Mouse (Mus musculus) heart, embryonic 11.5 days (tissue): Measurements from ENCODE around the gene Hand1. TPM values are rescaled to one million over a fixed set of nuclear protein-coding genes. Genes with fewer than 3 reads are reported as not detected.
A peak's percentile ranks its signal among the peaks of the same experiment; 100 is the strongest.

Source experiments
- ATAC-seq: fragments of 200-750 bp; cut with Nextera tagmentation; replicated peaks from 2 replicates; pipeline ENCODE4 v1.8.0; 2017; ENCODE audit warnings: moderate library complexity; ENCODE audit not compliant: insufficient number of reproducible peaks, low FRiP score, low TSS enrichment
- H3K27ac ChIP-seq: fragments of 300-500 bp; sonication (generic); 2 replicates; pipeline ENCODE4 v1.5.1; 2014; ENCODE audit warnings: mild to moderate bottlenecking, low read depth, low read length
- H3K27me3 ChIP-seq: fragments of 300-500 bp; sonication (generic); 2 replicates; pipeline ENCODE4 v1.6.1; 2014; ENCODE audit warnings: mild to moderate bottlenecking, low read length, mixed read lengths; ENCODE audit not compliant: control insufficient read depth, insufficient read depth
- H3K36me3 ChIP-seq: fragments of 300-500 bp; sonication (generic); 2 replicates; pipeline ENCODE4 v1.6.1; 2014; ENCODE audit warnings: mild to moderate bottlenecking, low read length, moderate library complexity, mixed read lengths; ENCODE audit not compliant: control insufficient read depth, insufficient read depth
- H3K4me1 ChIP-seq: fragments of 300-500 bp; sonication (generic); 2 replicates; pipeline ENCODE4 v1.6.1; 2014; ENCODE audit warnings: low read length; ENCODE audit not compliant: control insufficient read depth, insufficient read depth
- H3K4me2 ChIP-seq: fragments of 300-500 bp; sonication (generic); 2 replicates; pipeline ENCODE4 v1.6.1; 2014; ENCODE audit warnings: mild to moderate bottlenecking, moderate library complexity
- H3K4me3 ChIP-seq: fragments of 300-500 bp; sonication (generic); 2 replicates; pipeline ENCODE4 v1.5.1; 2014; ENCODE audit warnings: low read depth, low read length
- H3K9ac ChIP-seq: fragments of 300-500 bp; sonication (generic); 2 replicates; pipeline ENCODE4 v1.6.1; 2014; ENCODE audit warnings: mild to moderate bottlenecking, low read depth, low read length, moderate library complexity
- H3K9me3 ChIP-seq: fragments of 300-500 bp; sonication (generic); replicated peaks from 2 replicates; pipeline ENCODE4 v1.6.1; 2016; ENCODE audit warnings: low read length; ENCODE audit not compliant: control insufficient read depth
- WGBS: fragments of 180-500 bp; shearing (Covaris S2); extraction: QIAGEN DNeasy Blood & Tissue Kit; methylation state at CpG from one replicate; pipeline ENCODE4 v1.1.7; 2014; ENCODE audit not compliant: insufficient replicate concordance; 5-methylcytosine and 5-hydroxymethylcytosine counted together
- polyA plus RNA-seq: library from polyadenylated mRNA; unstranded; fragments of >200 nt; fragmentation: Nextera tagmentation; extraction: Ambion mirVana; gene quantifications from 2 replicates; pipeline ENCODE4 v1.2.1, GENCODE M21; 2014

Gene Hand1
- polyA plus RNA-seq, 1 experiment from 2014 or later: 61.9 TPM

DNA sequence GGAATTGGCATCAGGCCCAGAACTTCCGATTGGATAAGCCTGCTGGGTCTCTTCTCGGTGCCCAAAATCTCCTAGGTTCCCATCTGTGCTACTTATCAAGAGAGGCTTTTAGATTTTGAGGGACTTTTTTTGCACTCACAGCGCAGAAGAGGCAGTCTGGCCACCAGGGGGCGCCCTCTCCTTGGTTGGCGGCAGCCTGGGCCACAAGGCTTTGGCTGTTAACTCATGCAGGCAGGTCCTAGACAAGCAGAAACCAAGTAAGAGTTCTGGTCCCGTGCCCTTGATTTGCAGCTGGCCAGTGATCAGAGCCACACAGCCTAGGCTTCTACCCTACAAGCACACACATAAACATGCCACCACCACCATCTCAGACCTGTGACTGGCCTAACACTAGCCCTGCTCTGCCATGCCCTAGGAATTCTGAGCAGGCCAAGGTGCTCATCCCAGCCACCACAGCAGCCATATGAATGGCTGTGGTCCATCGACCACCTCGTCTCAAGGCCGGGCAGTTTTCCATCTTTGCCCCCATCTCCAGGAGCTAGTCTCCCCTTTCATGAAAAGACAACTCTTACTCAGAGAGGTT, 12.5 kb downstream of the Hand1 start:
- Histone ChIP-seq H3K4me1 (peaks cover 6% of the 10 kb centered on the region), H3K36me3 (no peaks in the 10 kb centered on the region), H3K27ac (peak overlapping the region; percentile 35; the same call in 1 of the 2 replicates), H3K4me3 (no peak overlapping the region), H3K9ac (no peak overlapping the region), H3K27me3 (no peaks in the 10 kb centered on the region), H3K9me3 (no peaks in the 10 kb centered on the region), H3K4me2 (no peak overlapping the region)
- WGBS: 30% methylated on average over 9 of the region's 9 CpGs
- ATAC-seq: peak; percentile 55; the same call in 1 of the 2 replicates

DNA sequence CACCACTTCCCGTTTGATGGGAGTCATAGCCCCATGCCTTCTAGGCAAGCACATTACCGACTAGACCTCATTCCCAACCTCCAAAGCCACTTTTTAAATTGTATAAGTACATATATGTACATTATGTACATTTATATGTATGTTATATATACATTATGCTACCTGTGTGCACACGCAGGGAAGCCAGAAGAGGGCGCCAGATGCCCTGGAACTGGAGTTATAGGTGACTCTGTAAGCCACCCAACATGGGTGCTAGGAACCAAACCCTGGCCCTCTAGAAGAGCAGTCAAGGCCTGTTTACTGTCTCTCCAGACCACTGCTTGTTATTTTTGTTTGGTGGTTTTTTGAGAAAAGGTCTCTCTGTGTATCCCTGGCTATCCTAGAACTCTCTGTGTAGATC, 14.4 kb downstream of the Hand1 start:
- Histone ChIP-seq H3K27me3 (no peaks in the 10 kb centered on the region), H3K9me3 (no peaks in the 10 kb centered on the region), H3K9ac (no peak overlapping the region), H3K4me2 (no peak overlapping the region), H3K4me3 (no peak overlapping the region), H3K36me3 (no peaks in the 10 kb centered on the region), H3K4me1 (peaks cover 6% of the 10 kb centered on the region), H3K27ac (no peak overlapping the region)
- WGBS: 82% methylated on average over 4 of the region's 4 CpGs
- no peak for ATAC-seq

- Histone ChIP-seq H3K4me1 (no peaks in the 10 kb centered on the region), H3K4me2 (no peak overlapping the region), H3K27ac (no peak overlapping the region), H3K9ac (no peak overlapping the region), H3K4me3 (no peak overlapping the region), H3K36me3 (peaks cover 12% of the 10 kb centered on the region), H3K9me3 (no peaks in the 10 kb centered on the region), H3K27me3 (no peaks in the 10 kb centered on the region)
- WGBS: 76% methylated on average over 3 of the region's 3 CpGs
- no peak for ATAC-seq
Measured at GRCm38 (mm10) chr11:57813641-57814040, 19.0 kb downstream of the Hand1 start.

DNA sequence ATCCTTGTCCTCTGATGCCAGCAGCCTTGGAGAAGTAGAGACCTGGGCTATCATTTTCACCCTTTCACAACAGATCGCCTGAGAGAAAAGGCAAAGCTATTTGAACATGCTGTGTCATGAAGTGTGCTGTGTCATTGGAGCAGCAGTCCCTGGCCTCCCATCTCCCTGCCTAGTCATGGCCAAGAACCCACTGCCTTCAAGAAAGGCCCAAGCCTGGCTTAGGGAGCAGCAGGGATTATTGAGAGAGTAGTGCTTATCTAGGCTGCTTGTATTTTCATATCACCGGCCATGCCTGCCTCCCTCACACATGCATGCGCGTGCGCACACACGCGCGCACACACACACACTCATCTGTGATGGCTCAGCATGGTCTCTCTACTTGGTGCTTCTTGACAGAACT, 20.4 kb downstream of the Hand1 start:
- WGBS: 88% methylated on average over 8 of the region's 8 CpGs
- no peak overlapping the region for H3K9ac ChIP-seq
- H3K27ac ChIP-seq: no peak overlapping the region
- H3K4me1 ChIP-seq: no peaks in the 10 kb centered on the region; the same call in 1 of the 2 replicates
- no peak overlapping the region for H3K4me3 ChIP-seq
- peak; percentile 61 for ATAC-seq
- peaks cover 12% of the 10 kb centered on the region for H3K36me3 ChIP-seq
- H3K9me3 ChIP-seq: no peaks in the 10 kb centered on the region
- no peaks in the 10 kb centered on the region for H3K27me3 ChIP-seq
- H3K4me2 ChIP-seq: no peak overlapping the region

- Histone ChIP-seq H3K4me3 (no peak overlapping the region), H3K9me3 (no peaks in the 10 kb centered on the region), H3K4me1 (no peaks in the 10 kb centered on the region; the same call in 1 of the 2 replicates), H3K9ac (no peak overlapping the region), H3K36me3 (peaks cover 12% of the 10 kb centered on the region), H3K27ac (no peak overlapping the region), H3K27me3 (no peaks in the 10 kb centered on the region), H3K4me2 (no peak overlapping the region)
- 83% methylated on average over 7 of the region's 7 CpGs for WGBS
- no peak for ATAC-seq
Measured at GRCm38 (mm10) chr11:57811006-57811405, 21.6 kb downstream of the Hand1 start.

GRCm38 (mm10) chr11:57809732-57810098, 22.9 kb downstream of the Hand1 start:
- 83% methylated on average over 8 of the region's 8 CpGs for whole genome bisulfite sequencing
- H3K36me3 ChIP-seq: peaks cover 12% of the 10 kb centered on the region

DNA sequence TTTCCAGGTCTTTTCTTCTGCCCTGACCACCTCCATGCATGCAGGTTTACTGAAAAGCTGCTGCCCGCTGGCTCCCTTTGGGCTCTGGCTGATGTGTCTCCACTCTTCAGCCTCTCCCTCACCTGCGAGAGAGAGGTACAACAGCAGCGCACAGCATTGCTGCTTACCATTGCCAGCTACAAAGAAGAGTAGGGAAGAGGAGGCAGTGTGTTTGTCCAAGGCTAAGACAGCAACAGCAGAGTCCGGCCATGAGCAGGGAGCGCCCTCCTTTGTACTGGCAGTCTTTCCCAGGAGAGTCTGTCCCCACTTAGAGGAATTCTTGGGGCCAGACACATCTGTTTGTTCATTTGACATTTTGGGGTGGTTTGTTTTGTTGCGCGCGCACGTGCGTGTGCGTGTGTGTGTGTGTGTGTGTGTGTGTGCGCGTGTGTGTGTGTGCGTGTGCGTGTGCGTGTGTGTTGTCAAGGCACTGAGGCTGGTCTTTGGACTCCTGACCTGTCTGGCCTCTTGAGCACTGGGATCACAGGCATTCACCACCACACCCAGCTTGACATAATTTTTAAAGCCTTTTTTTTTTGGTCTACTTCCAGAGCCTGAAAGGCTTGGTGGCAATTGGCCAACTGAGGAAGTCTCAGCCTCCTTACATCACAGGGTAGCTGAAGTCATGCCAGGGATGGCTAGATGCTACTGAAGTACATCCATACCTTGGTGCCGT, 23.4 kb downstream of the Hand1 start:
- H3K4me1 ChIP-seq: no peaks in the 10 kb centered on the region; the same call in 1 of the 2 replicates
- H3K4me2 ChIP-seq: no peak overlapping the region
- no peak overlapping the region for H3K9ac ChIP-seq
- ATAC-seq: no peak
- H3K27me3 ChIP-seq: no peaks in the 10 kb centered on the region
- 95% methylated on average over 17 of the region's 17 CpGs for WGBS
- no peak overlapping the region for H3K27ac ChIP-seq
- H3K9me3 ChIP-seq: no peaks in the 10 kb centered on the region
- H3K36me3 ChIP-seq: peaks cover 12% of the 10 kb centered on the region
- H3K4me3 ChIP-seq: no peak overlapping the region

More at GRCm38 (mm10) chr11:57809732-57810098, 22.9 kb downstream of the Hand1 start:
- ATAC-seq: no peak
- H3K27ac ChIP-seq: no peak overlapping the region
- H3K9ac ChIP-seq: no peak overlapping the region
- H3K4me1 ChIP-seq: no peaks in the 10 kb centered on the region; the same call in 1 of the 2 replicates
- H3K4me2 ChIP-seq: no peak overlapping the region
- H3K4me3 ChIP-seq: no peak overlapping the region
- no peaks in the 10 kb centered on the region for H3K27me3 ChIP-seq
- no peaks in the 10 kb centered on the region for H3K9me3 ChIP-seq

- H3K4me3 ChIP-seq: no peak overlapping the region
- no peaks in the 10 kb centered on the region for H3K27me3 ChIP-seq
- no peak overlapping the region for H3K9ac ChIP-seq
- 66% methylated on average over 3 of the region's 3 CpGs for WGBS
- no peak overlapping the region for H3K4me2 ChIP-seq
- peaks cover 2% of the 10 kb centered on the region; the same call in 1 of the 2 replicates for H3K36me3 ChIP-seq
- ATAC-seq: no peak
- no peak overlapping the region for H3K27ac ChIP-seq
- no peaks in the 10 kb centered on the region for H3K9me3 ChIP-seq
- peaks cover 18% of the 10 kb centered on the region for H3K4me1 ChIP-seq
Measured at GRCm38 (mm10) chr11:57805047-57805446, 27.6 kb downstream of the Hand1 start.

GRCm38 (mm10) chr11:57802511-57802870, 30.1 kb downstream of the Hand1 start:
- Histone ChIP-seq H3K27ac (no peak overlapping the region), H3K27me3 (no peaks in the 10 kb centered on the region), H3K4me2 (peak overlapping the region; percentile 74), H3K4me3 (peak overlapping the region; percentile 86), H3K9ac (peak overlapping the region; percentile 86), H3K4me1 (peaks cover 18% of the 10 kb centered on the region), H3K36me3 (no peaks in the 10 kb centered on the region), H3K9me3 (no peaks in the 10 kb centered on the region)
- WGBS: under 1% methylated on average over 18 of the region's 18 CpGs
- ATAC-seq: no peak
